Mouse (Mus musculus) hindbrain, embryonic 11.5 days (tissue): ENCODE data around the gene Smg9. TPM values are rescaled to one million over a fixed set of nuclear protein-coding genes. Genes with fewer than 3 reads are reported as not detected.

Source experiments
- ATAC-seq: fragments of 200-750 bp; cut with Nextera tagmentation; 2 replicates; pipeline ENCODE4 v1.8.0; 2017; ENCODE audit warnings: mild to moderate bottlenecking, moderate TSS enrichment, moderate library complexity; ENCODE audit not compliant: low FRiP score
- DNase-seq: peaks from one replicate; pipeline ENCODE4 v3.0.0-alpha.2; 2015; ENCODE audit warnings: low spot score
- H3K27ac ChIP-seq: fragments of 300-500 bp; sonication (generic); 2 replicates; pipeline ENCODE4 v1.5.1; 2014; ENCODE audit warnings: mild to moderate bottlenecking, low read depth, low read length
- H3K27me3 ChIP-seq: fragments of 300-500 bp; sonication (generic); 2 replicates; pipeline ENCODE4 v1.6.1; 2014; ENCODE audit warnings: mild to moderate bottlenecking, low read length, moderate library complexity, mixed read lengths; ENCODE audit not compliant: control insufficient read depth, insufficient read depth
- H3K36me3 ChIP-seq: fragments of 300-500 bp; sonication (generic); 2 replicates; pipeline ENCODE4 v1.6.1; 2014; ENCODE audit warnings: mild to moderate bottlenecking, low read length, moderate library complexity, mixed read lengths; ENCODE audit not compliant: control insufficient read depth, insufficient read depth
- H3K4me1 ChIP-seq: fragments of 300-500 bp; sonication (generic); replicated peaks from 2 replicates; pipeline ENCODE4 v1.6.1; 2014; ENCODE audit warnings: low read length, mixed read lengths; ENCODE audit not compliant: control insufficient read depth, insufficient read depth
- H3K4me2 ChIP-seq: fragments of 300-500 bp; sonication (generic); replicated peaks from 2 replicates; pipeline ENCODE4 v1.6.1; 2014; ENCODE audit warnings: mild to moderate bottlenecking, low read depth, low read length
- H3K4me3 ChIP-seq: fragments of 300-500 bp; sonication (generic); 2 replicates; pipeline ENCODE4 v1.5.1; 2014; ENCODE audit warnings: low read depth, low read length
- H3K9ac ChIP-seq: fragments of 300-500 bp; sonication (generic); 2 replicates; pipeline ENCODE4 v1.6.1; 2014; ENCODE audit warnings: low read depth, low read length
- H3K9me3 ChIP-seq: fragments of 300-500 bp; sonication (generic); 2 replicates; pipeline ENCODE4 v1.6.1; 2016; ENCODE audit warnings: low read length; ENCODE audit not compliant: control insufficient read depth
- WGBS: fragments of 180-500 bp; shearing (Covaris S2); extraction: QIAGEN DNeasy Blood & Tissue Kit; methylation state at CpG from one replicate; pipeline ENCODE4 v1.1.7; 2014; 5-methylcytosine and 5-hydroxymethylcytosine counted together
- polyA plus RNA-seq: library from polyadenylated mRNA; unstranded; fragments of >200 nt; fragmentation: Nextera tagmentation; extraction: Ambion mirVana; gene quantifications from 2 replicates; pipeline ENCODE4 v1.2.1, GENCODE M21; 2014

Smg9 gene
- polyA plus RNA-seq, 1 experiment from 2014 or later: 21.3 TPM

GRCm38 (mm10) chr7:24372786-24373185 lies 26.6 kb upstream of the Smg9 start:
- Histone ChIP-seq H3K27ac (no peak overlapping the region), H3K36me3 (no peaks in the 10 kb centered on the region), H3K4me2 (no peak overlapping the region), H3K4me3 (no peak overlapping the region), H3K9me3 (no peaks in the 10 kb centered on the region), H3K4me1 (0 out of 2 replicates have a peak, but pooled peaks cover 4% of the 10 kb centered on the region), H3K9ac (no peak overlapping the region), H3K27me3 (0 out of 2 replicates have a peak, but pooled peaks cover 3% of the 10 kb centered on the region)
- DNase-seq: no peak
- WGBS: 70% methylated on average over 4 of the region's 4 CpGs
- no peak for ATAC-seq

- 0 out of 2 replicates have a peak, but pooled peaks cover 3% of the 10 kb centered on the region for H3K27me3 ChIP-seq
- WGBS: 49% methylated on average over 15 of the region's 20 CpGs
- H3K36me3 ChIP-seq: no peaks in the 10 kb centered on the region
- peak overlapping the region; percentile 15; the same call in 1 of the 2 replicates for H3K9ac ChIP-seq
- no peak overlapping the region for H3K4me2 ChIP-seq
- H3K4me1 ChIP-seq: 0 out of 2 replicates have a peak, but pooled peaks cover 4% of the 10 kb centered on the region
- DNase-seq (no peak), ATAC-seq (peak; percentile 51)
- H3K4me3 ChIP-seq: no peak overlapping the region
- H3K9me3 ChIP-seq: no peaks in the 10 kb centered on the region
- H3K27ac ChIP-seq: no peak overlapping the region
Measured at GRCm38 (mm10) chr7:24373538-24374379, 25.7 kb upstream of the Smg9 start.

DNA sequence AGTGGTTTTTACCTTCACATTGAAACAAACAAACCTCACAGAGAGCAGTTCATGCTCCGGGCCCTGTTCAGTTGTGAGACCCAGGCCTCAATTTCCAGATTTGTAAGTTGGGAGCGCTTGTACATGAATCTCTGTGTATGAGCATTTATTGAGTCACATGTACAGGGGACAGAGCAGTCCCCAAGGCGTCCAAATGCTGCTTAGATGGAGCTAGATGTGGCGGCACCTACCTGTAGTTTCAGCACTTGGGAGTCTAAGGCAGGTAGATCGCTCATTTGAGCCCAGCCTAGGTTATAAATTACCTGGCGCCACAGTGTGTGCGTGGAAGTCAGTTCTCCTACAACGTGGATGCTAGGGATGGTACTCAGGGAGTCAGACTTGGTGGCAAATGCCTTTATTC lies 23.0 kb upstream of the Smg9 start:
- Histone ChIP-seq H3K9me3 (no peaks in the 10 kb centered on the region), H3K9ac (no peak overlapping the region), H3K4me3 (no peak overlapping the region), H3K36me3 (no peaks in the 10 kb centered on the region), H3K4me1 (0 out of 2 replicates have a peak, but pooled peaks cover 4% of the 10 kb centered on the region), H3K27me3 (0 out of 2 replicates have a peak, but pooled peaks cover 3% of the 10 kb centered on the region), H3K27ac (no peak overlapping the region), H3K4me2 (no peak overlapping the region)
- ATAC-seq: no peak
- WGBS: 88% methylated on average over 8 of the region's 8 CpGs
- DNase-seq: no peak

DNA sequence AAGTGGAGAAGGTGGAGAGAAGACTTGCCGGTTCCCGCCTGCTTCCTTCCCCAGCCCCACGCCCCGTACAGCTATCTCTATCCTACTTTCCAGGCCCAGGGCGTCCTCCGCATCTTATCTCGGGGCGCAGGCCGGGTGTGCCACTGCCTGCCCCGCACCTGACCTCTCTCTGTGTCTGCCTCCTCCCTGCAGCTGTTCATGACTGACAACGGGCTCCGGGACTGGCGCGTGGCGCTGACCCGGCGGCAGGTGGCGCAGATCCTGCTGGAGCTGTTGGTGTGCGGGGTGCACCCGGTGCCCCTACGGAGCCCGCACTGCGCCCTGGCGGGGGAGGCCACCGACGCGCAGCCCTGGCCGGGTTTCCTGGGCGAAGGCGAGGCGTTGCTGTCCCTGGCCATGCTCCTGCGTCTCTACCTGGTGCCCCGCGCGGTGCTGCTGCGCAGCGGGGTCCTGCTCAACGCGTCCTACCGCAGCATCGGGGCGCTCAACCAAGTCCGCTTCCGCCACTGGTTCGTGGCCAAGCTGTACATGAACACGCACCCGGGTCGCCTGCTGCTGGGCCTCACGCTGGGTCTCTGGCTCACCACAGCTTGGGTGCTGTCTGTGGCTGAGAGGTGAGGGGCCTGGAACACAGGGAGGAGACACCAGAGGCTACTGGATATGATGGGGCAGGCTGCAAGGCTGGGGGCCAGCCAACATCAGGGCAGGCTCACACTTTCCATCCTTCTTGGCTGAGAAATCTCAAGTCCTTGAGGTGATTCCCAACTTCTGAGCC lies 22.1 kb upstream of the Smg9 start:
- 7% methylated on average over 46 of the region's 49 CpGs for WGBS
- peak overlapping the region; percentile 45; the same call in 1 of the 2 replicates for H3K9ac ChIP-seq
- H3K27ac ChIP-seq: no peak overlapping the region

DNA sequence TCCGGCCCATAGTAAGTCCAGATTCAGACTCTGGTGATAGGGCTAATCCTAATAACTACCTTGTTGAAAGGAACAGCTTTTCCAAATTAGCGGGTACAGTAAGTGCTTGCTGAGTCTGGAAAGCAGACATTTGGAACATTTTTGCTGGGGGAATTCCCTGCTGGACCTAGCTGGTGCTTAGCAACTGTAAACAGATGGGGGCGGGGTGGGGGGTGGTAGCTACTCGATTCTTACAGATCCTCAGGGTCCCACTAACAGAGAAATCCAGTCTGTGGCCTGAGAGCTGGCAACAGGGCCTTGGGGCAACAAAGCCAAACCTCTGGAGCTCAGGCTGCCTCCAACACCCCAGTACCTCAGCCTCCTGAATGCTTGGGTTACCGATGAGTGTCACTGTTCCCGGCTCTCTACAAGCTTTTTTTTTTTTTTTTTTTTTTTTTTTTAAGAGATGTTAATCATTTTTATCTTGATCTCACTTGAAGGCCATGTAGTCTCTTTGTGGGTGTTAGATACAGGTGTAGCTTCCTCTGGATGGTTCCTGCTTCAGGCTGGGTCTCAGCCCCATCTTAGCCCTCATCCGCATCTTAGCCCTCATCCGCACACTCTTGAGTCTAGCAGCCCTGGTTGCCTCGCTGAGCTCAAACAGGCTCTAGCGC lies 21.2 kb upstream of the Smg9 start:
- Histone ChIP-seq H3K4me2 (no peak overlapping the region), H3K4me1 (0 out of 2 replicates have a peak, but pooled peaks cover 4% of the 10 kb centered on the region), H3K27me3 (0 out of 2 replicates have a peak, but pooled peaks cover 3% of the 10 kb centered on the region), H3K36me3 (no peaks in the 10 kb centered on the region), H3K4me3 (no peak overlapping the region), H3K9ac (no peak overlapping the region), H3K27ac (no peak overlapping the region), H3K9me3 (no peaks in the 10 kb centered on the region)
- ATAC-seq: no peak
- no peak for DNase-seq
- WGBS: 77% methylated on average over 10 of the region's 10 CpGs

More for the DNA sequence above, 22.1 kb upstream of the Smg9 start:
- H3K9me3 ChIP-seq: no peaks in the 10 kb centered on the region
- peak overlapping the region; percentile 46 for H3K4me2 ChIP-seq
- peak; percentile 63; the same call in 1 of the 2 replicates for ATAC-seq
- DNase-seq: peak; percentile 49
- H3K36me3 ChIP-seq: no peaks in the 10 kb centered on the region
- H3K27me3 ChIP-seq: 0 out of 2 replicates have a peak, but pooled peaks cover 3% of the 10 kb centered on the region
- peak overlapping the region; percentile 23 for H3K4me3 ChIP-seq
- 0 out of 2 replicates have a peak, but pooled peaks cover 4% of the 10 kb centered on the region for H3K4me1 ChIP-seq

- H3K36me3 ChIP-seq: no peaks in the 10 kb centered on the region
- 0 out of 2 replicates have a peak, but pooled peaks cover 3% of the 10 kb centered on the region for H3K27me3 ChIP-seq
- H3K9me3 ChIP-seq: no peaks in the 10 kb centered on the region
- no peak overlapping the region for H3K4me3 ChIP-seq
- WGBS: 52% methylated on average over 7 of the region's 7 CpGs
- ATAC-seq (no peak), DNase-seq (no peak)
- no peak overlapping the region for H3K9ac ChIP-seq
- H3K4me2 ChIP-seq: no peak overlapping the region
- 0 out of 2 replicates have a peak, but pooled peaks cover 4% of the 10 kb centered on the region for H3K4me1 ChIP-seq
- no peak overlapping the region for H3K27ac ChIP-seq
Measured at GRCm38 (mm10) chr7:24379934-24380333, 19.5 kb upstream of the Smg9 start.

DNA sequence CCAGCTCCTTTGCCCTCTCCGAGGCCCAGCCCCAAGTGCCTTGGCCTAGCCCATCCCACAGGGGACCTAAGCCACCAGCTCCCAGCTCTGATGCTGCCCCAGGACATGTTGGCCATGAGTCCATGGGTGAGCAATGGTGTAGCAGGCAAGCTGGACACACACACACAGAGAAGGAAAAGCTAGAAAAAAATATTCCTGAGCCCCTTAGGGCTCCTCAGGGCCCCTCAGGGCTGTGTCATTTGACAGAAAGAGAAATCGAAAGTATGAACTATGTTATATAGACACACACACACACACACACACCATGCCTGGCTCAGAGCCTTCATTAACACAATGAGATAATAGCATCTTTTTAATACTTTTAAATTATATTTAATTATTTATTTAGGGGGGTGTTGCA lies 19.0 kb upstream of the Smg9 start:
- no peak for ATAC-seq
- Histone ChIP-seq H3K27me3 (0 out of 2 replicates have a peak, but pooled peaks cover 3% of the 10 kb centered on the region), H3K27ac (no peak overlapping the region), H3K4me1 (0 out of 2 replicates have a peak, but pooled peaks cover 4% of the 10 kb centered on the region), H3K4me2 (no peak overlapping the region), H3K4me3 (no peak overlapping the region), H3K9me3 (no peaks in the 10 kb centered on the region), H3K36me3 (no peaks in the 10 kb centered on the region), H3K9ac (no peak overlapping the region)
- WGBS: 66% methylated on average over 2 of the region's 2 CpGs
- DNase-seq: no peak

DNA sequence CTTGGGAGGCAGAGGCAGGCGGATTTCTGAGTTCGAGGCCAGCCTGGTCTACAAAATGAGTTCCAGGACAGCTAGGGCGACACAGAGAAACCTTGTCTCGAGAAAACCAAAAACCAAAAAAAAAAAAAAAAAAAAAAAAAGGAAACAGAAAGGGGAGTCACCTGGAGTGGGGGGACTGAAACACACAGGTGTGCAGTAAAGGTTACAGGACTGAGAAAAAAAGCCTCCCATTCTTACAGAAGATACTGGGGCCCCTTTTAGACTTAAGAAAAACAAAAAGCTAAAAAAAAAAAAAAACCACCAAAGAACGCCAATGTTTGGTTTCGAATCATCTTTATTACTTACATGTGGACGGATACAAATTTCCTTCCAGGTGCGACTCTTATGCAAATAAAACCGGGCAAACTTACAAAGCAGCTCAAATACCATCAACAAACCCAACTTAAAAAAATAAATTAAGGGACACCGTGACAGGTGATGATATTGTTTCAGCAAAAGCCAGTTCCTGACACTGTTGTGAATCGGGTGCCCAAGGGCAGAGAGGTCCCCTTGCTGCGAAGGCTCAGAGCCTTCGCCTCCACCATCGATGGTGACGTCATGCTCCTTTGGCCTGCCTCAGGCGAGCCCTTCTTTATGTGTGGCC lies 16.6 kb upstream of the Smg9 start:
- no peaks in the 10 kb centered on the region for H3K27me3 ChIP-seq
- H3K27ac ChIP-seq: no peak overlapping the region
- no peak overlapping the region for H3K9ac ChIP-seq
- no peak overlapping the region for H3K4me3 ChIP-seq
- 87% methylated on average over 16 of the region's 16 CpGs for WGBS
- no peaks in the 10 kb centered on the region for H3K9me3 ChIP-seq
- H3K4me2 ChIP-seq: no peak overlapping the region
- H3K4me1 ChIP-seq: no peaks in the 10 kb centered on the region
- H3K36me3 ChIP-seq: no peaks in the 10 kb centered on the region
- ATAC-seq (no peak), DNase-seq (no peak)
